Comparison of ENCODE assay signal across 8 mouse cellular contexts in the genomic region with DNA sequence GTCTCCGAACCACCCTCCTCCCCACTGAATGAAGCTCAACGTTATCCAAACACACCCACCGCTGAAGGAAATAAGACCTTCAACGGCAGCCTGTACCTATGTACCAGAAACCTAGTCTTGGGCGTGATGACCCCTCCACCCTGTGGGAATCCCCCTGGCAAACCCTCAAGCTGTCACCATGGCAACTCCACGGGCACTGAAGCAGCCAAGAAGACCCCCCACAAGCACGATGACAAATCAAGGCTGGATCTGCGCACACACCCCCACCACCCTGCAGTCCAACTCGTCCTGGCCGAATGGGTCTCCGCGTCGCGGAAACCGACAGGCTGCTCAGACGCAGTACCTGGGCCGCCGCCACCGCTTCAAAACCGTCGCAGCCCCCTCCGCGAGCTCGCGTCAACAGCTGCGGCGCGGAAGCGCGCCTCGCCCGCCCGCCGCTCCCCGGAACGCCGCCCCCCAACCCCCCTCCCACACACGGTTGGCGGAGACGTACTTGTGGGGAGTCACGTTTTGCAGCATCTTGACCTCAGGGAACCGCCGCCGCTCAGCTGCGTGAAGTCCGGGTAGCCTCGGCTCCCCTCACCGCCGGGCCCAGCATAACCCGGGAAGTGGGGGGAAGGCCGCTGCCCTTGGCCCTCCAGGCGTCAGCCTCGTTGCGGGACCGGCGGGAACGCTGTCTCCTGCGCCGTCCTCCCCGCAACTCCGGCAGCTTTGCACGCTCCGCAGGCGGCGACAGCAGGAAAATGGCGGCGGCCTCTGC. TPM values are rescaled to one million over a fixed set of nuclear protein-coding genes. Genes with fewer than 3 reads are reported as not detected.
DNase-seq lines count a peak whose midpoint lies in the region; ATAC-seq and TF ChIP-seq lines count a peak whose summit lies in the region.

No protein-coding gene starts in this region.

- WGBS in kidney, embryonic 16.5 days = under 1% methylated on average over 62 of the region's 67 CpGs
- WGBS in macrophage (ENCODE audit: missing documents) = 0% methylated on average over 57 of the region's 67 CpGs

- in situ Hi-C loops in ES-E14 (cut with MboI; ENCODE audit: low sequenced_read_pairs in 2 of 2, unreplicated experiment in 2 of 2) = no loop called here

- H3K36me3 ChIP-seq in ES-E14 (ENCODE audit: control insufficient read depth, insufficient read depth, low read length, poor library complexity, severe bottlenecking) = peaks cover 59% of the 10 kb centered on the region
- H3K36me3 ChIP-seq in kidney, embryonic 16.5 days (ENCODE audit: insufficient read depth, low read length) = peaks cover 53% of the 10 kb centered on the region
- peaks cover 36% of the 10 kb centered on the region for H3K36me3 ChIP-seq in macrophage (ENCODE audit: inconsistent target)
- H3K36me3 ChIP-seq in splenic B cell, adult 2 months (ENCODE audit: control insufficient read depth, insufficient read depth, low read length, poor library complexity, severe bottlenecking) = peaks cover 41% of the 10 kb centered on the region

- no peaks in the 10 kb centered on the region for H3K27me3 ChIP-seq in kidney, embryonic 16.5 days (ENCODE audit: insufficient read depth, low read length)
- no peaks in the 10 kb centered on the region for H3K27me3 ChIP-seq in splenic B cell, adult 2 months (ENCODE audit: control insufficient read depth, insufficient read depth, low read length, poor library complexity, severe bottlenecking)

- H3K9ac ChIP-seq in ES-E14 (ENCODE audit: insufficient read depth, low read depth, low read length, poor library complexity, severe bottlenecking) = peak overlapping the region; percentile 91
- peak overlapping the region; percentile 93 for H3K9ac ChIP-seq in kidney, embryonic 16.5 days (replicated peaks; ENCODE audit: low read length)

- H3K27ac ChIP-seq in ES-E14 (ENCODE audit: insufficient read depth, low read depth, low read length, poor library complexity, severe bottlenecking) (peak overlapping the region; percentile 50), macrophage (peak overlapping the region; percentile 62)
- H3K27ac ChIP-seq in kidney, embryonic 16.5 days (ENCODE audit: low read length) = peak overlapping the region; percentile 100

- peaks cover 0 to 2% of the 10 kb centered on the region in 2 experiments; a peak in 1 of 4 replicates for H3K4me1 ChIP-seq in ES-E14 (ENCODE audit: control insufficient read depth in 2 of 2, insufficient read depth in 2 of 2, low read length in 2 of 2, poor library complexity in 1 of 2)
- peaks cover 27% of the 10 kb centered on the region for H3K4me1 ChIP-seq in kidney, embryonic 16.5 days (ENCODE audit: insufficient read depth, low read length)

- no peaks in the 10 kb centered on the region for H3K9me3 ChIP-seq in ES-E14 (ENCODE audit: control insufficient read depth, insufficient read depth, low read depth, low read length)
- H3K9me3 ChIP-seq in kidney, embryonic 16.5 days (ENCODE audit: low read length) = no peaks in the 10 kb centered on the region

- H3K79me2 ChIP-seq in macrophage (ENCODE audit: inconsistent target) = peaks cover 78% of the 10 kb centered on the region

- DNase-seq in A20 (ENCODE audit: low read depth, low spot score) (peak; percentile 61), ES-E14 (ENCODE audit: low read depth, low spot score) (no peak)
- peak; percentile 67 to 68 for DNase-seq in cerebellum, postnatal 25 days
- peak; percentile 43 to 46 for DNase-seq in heart, adult 9 months (ENCODE audit: low spot score in 2 of 2)
- peak; percentile 59 for DNase-seq in splenic B cell, adult 2 months (ENCODE audit: low read depth, low spot score)

- ATAC-seq in kidney, embryonic 16.5 days (ENCODE audit: low FRiP score, low TSS enrichment) = no peak
- no peak for ATAC-seq in erythroid progenitor cell, adult 5-6 weeks (replicated peaks; ENCODE audit: low FRiP score, poor library complexity, severe bottlenecking)

- H3K4me3 ChIP-seq in ES-E14 (ENCODE audit: insufficient read depth in 1 of 2, low read depth in 1 of 2, low read length in 2 of 2, poor library complexity in 1 of 2, severe bottlenecking in 1 of 2) = peak overlapping the region; percentile 83 to 99
- peak overlapping the region; percentile 100 for H3K4me3 ChIP-seq in kidney, embryonic 16.5 days (ENCODE audit: low read length)
- peak overlapping the region; percentile 90 for H3K4me3 ChIP-seq in macrophage (ENCODE audit: inconsistent target)

- peak overlapping the region; percentile 99 for H3K4me2 ChIP-seq in kidney, embryonic 16.5 days (replicated peaks; ENCODE audit: low read depth, low read length)

TF ChIP-seq in ES-E14, 5 proteins besides CTCF, POLR2A, EP300 and RAD21:
- no peak for TF ChIP-seq ZNF384 (IDR thresholded peaks at IDR 0.05; ENCODE audit: low read depth, low read length)
- TF ChIP-seq CHD2 (IDR thresholded peaks at IDR 0.05; ENCODE audit: low read depth, low read length) = no peak
- no peak for TF ChIP-seq MAFK (IDR thresholded peaks at IDR 0.05; ENCODE audit: insufficient read depth, low read depth, low read length)
- no peak for TF ChIP-seq HCFC1 (IDR thresholded peaks at IDR 0.05; ENCODE audit: borderline replicate concordance, insufficient read depth, low read length)
- no peak for TF ChIP-seq ZC3H11A (IDR thresholded peaks at IDR 0.05; ENCODE audit: borderline replicate concordance, low read depth, low read length)

RNA-seq across cellular contexts. Expression of a gene that starts 1.0 kb away (rescaled TPM):
- total RNA-seq in ES-E14 (2012; rRNA removed) = 18.5 and 24.5 TPM in 2 replicates
- 18.3 and 19.0 TPM in 2 replicates for polyA plus RNA-seq in kidney, embryonic 16.5 days (2015; fragmentation: Nextera tagmentation; extraction: Ambion mirVana)
- 10 to 100 TPM; 26.4 to 64.6 (median 44.4) TPM for total RNA-seq in macrophage (2018; cell fraction: chromatin; rRNA removed)
- 10 to 100 TPM; 21.2 to 68.5 (median 39.5) TPM for total RNA-seq in macrophage (2018; cell fraction: cytosol; rRNA removed)
- 100 to 1,000 TPM in 6 of 26 experiments, 10 to 100 TPM in 20; 42.2 to 142 (median 72.5) TPM for total RNA-seq in macrophage (2018; cell fraction: nucleus; rRNA removed)
- polyA plus RNA-seq in macrophage (2018) = 19.1 to 57.0 TPM (median 47.3 TPM) in 3 replicates
- 14.4 and 17.2 TPM in 2 replicates for total RNA-seq in erythroid progenitor cell, adult 5-6 weeks (2015; ENCODE audit: low replicate concordance)
- total RNA-seq in erythroid progenitor cell, adult 5-6 weeks (2017; ENCODE audit: low replicate concordance) = 12.3 and 20.4 TPM in 2 replicates

RNA-seq across cellular contexts. Expression of a gene that starts 4.1 kb away (rescaled TPM):
- 257 and 321 TPM in 2 replicates for total RNA-seq in ES-E14 (2012; rRNA removed)
- polyA plus RNA-seq in kidney, embryonic 16.5 days (2015; fragmentation: Nextera tagmentation; extraction: Ambion mirVana) = 117 and 134 TPM in 2 replicates
- total RNA-seq in macrophage (2018; cell fraction: chromatin; rRNA removed) = 1,000 to 10,000 TPM in 10 of 26 experiments, 100 to 1,000 TPM in 16; 551 to 1,905 (median 901) TPM
- total RNA-seq in macrophage (2018; cell fraction: cytosol; rRNA removed) = 100 to 1,000 TPM; 172 to 417 (median 260) TPM
- 1,000 to 10,000 TPM in 5 of 26 experiments, 100 to 1,000 TPM in 21; 415 to 1,213 (median 670) TPM for total RNA-seq in macrophage (2018; cell fraction: nucleus; rRNA removed)
- polyA plus RNA-seq in macrophage (2018) = 130 to 435 TPM (median 155 TPM) in 3 replicates
- 199 and 208 TPM in 2 replicates for total RNA-seq in erythroid progenitor cell, adult 5-6 weeks (2015; ENCODE audit: low replicate concordance)
- total RNA-seq in erythroid progenitor cell, adult 5-6 weeks (2017; ENCODE audit: low replicate concordance) = 191 and 208 TPM in 2 replicates

RNA-seq across cellular contexts. Expression of a gene that starts 24.8 kb away (rescaled TPM):
- total RNA-seq in ES-E14 (2012; rRNA removed) = 0.31 TPM in 1 of 2 replicates, not detected in the other
- 24.5 and 30.3 TPM in 2 replicates for polyA plus RNA-seq in kidney, embryonic 16.5 days (2015; fragmentation: Nextera tagmentation; extraction: Ambion mirVana)
- 1 to 10 TPM in 14 of 26 experiments, under 1 TPM in 3, not detected in 9; 0.70 to 4.6 (median 1.7) TPM for total RNA-seq in macrophage (2018; cell fraction: chromatin; rRNA removed)
- total RNA-seq in macrophage (2018; cell fraction: cytosol; rRNA removed) = 1 to 10 TPM in 25 of 26 experiments, under 1 TPM in 1; 0.99 to 2.2 (median 1.5) TPM
- total RNA-seq in macrophage (2018; cell fraction: nucleus; rRNA removed) = 1 to 10 TPM in 14 of 26 experiments, under 1 TPM in 9, not detected in 3; 0.40 to 3.0 (median 1.3) TPM
- 1.2 to 2.2 TPM (median 1.8 TPM) in 3 replicates for polyA plus RNA-seq in macrophage (2018)
- 3.2 and 4.6 TPM in 2 replicates for total RNA-seq in erythroid progenitor cell, adult 5-6 weeks (2015; ENCODE audit: low replicate concordance)
- total RNA-seq in erythroid progenitor cell, adult 5-6 weeks (2017; ENCODE audit: low replicate concordance) = 2.0 and 2.8 TPM in 2 replicates

RNA-seq across cellular contexts. Expression of a gene that starts 26.2 kb away (rescaled TPM):
- total RNA-seq in ES-E14 (2012; rRNA removed) = 0.54 TPM in 1 of 2 replicates, not detected in the other
- 0.52 and 0.82 TPM in 2 replicates for polyA plus RNA-seq in kidney, embryonic 16.5 days (2015; fragmentation: Nextera tagmentation; extraction: Ambion mirVana)
- total RNA-seq in macrophage (2018; cell fraction: chromatin; rRNA removed) = under 1 TPM in 3 of 26 experiments, not detected in 23; 0.59 to 0.91 (median 0.63) TPM
- total RNA-seq in macrophage (2018; cell fraction: cytosol; rRNA removed) = 1 to 10 TPM in 6 of 26 experiments, under 1 TPM in 20; 0.36 to 1.5 (median 0.80) TPM
- 1 to 10 TPM in 8 of 26 experiments, under 1 TPM in 9, not detected in 9; 0.58 to 1.5 (median 0.87) TPM for total RNA-seq in macrophage (2018; cell fraction: nucleus; rRNA removed)
- 0.25 to 1.4 TPM (median 0.62 TPM) in 3 replicates for polyA plus RNA-seq in macrophage (2018)
- not detected in 2 replicates for total RNA-seq in erythroid progenitor cell, adult 5-6 weeks (2015; ENCODE audit: low replicate concordance)
- 0.39 and 1.5 TPM in 2 replicates for total RNA-seq in erythroid progenitor cell, adult 5-6 weeks (2017; ENCODE audit: low replicate concordance)

RNA-seq across cellular contexts. Expression of a gene that starts 34.6 kb away (rescaled TPM):
- 3.1 and 5.0 TPM in 2 replicates for total RNA-seq in ES-E14 (2012; rRNA removed)
- 7.2 and 8.6 TPM in 2 replicates for polyA plus RNA-seq in kidney, embryonic 16.5 days (2015; fragmentation: Nextera tagmentation; extraction: Ambion mirVana)
- total RNA-seq in macrophage (2018; cell fraction: chromatin; rRNA removed) = 10 to 100 TPM in 8 of 26 experiments, 1 to 10 TPM in 18; 1.2 to 20.1 (median 8.1) TPM
- 10 to 100 TPM; 27.0 to 79.7 (median 49.7) TPM for total RNA-seq in macrophage (2018; cell fraction: cytosol; rRNA removed)
- 10 to 100 TPM; 11.2 to 50.6 (median 30.8) TPM for total RNA-seq in macrophage (2018; cell fraction: nucleus; rRNA removed)
- polyA plus RNA-seq in macrophage (2018) = 26.4 to 54.6 TPM (median 34.2 TPM) in 3 replicates
- 18.0 and 34.8 TPM in 2 replicates for total RNA-seq in erythroid progenitor cell, adult 5-6 weeks (2015; ENCODE audit: low replicate concordance)
- 3.9 and 23.1 TPM in 2 replicates for total RNA-seq in erythroid progenitor cell, adult 5-6 weeks (2017; ENCODE audit: low replicate concordance)

Comparison
In these comparisons a context has a peak if more than half of its experiments do, and no peak if none do; other contexts are left out.
1. H3K27ac ChIP-seq: peak in every context shown above with its lines; median percentile 100 in kidney, embryonic 16.5 days; 62 in macrophage; 50 in ES-E14.